Comparison of ENCODE assay signal across 8 mouse cellular contexts in genomic region chr11:48823536-48823972, GRCm38 (mm10). TPM values are rescaled to one million over a fixed set of nuclear protein-coding genes. Genes with fewer than 3 reads are reported as not detected.
DNase-seq lines count a peak whose midpoint lies in the region; ATAC-seq and TF ChIP-seq lines count a peak whose summit lies in the region.

No protein-coding gene starts in this region.

- DNase-seq in adrenal gland, adult (ENCODE audit: inconsistent age in 2 of 2, low spot score in 1 of 2), result peak; percentile 63 to 92
- DNase-seq in adrenal gland, postnatal 4 days (ENCODE audit: low spot score in 2 of 2), result no peak
- peak; percentile 78 for DNase-seq in brain, embryonic 14.5 days (ENCODE audit: low read depth)
- peak; percentile 76 for DNase-seq in forebrain, embryonic 10.5 days (ENCODE audit: extremely low spot score, low spot score)
- DNase-seq in midbrain, embryonic 11.5 days (ENCODE audit: low spot score, missing footprints), result peak; percentile 99
- DNase-seq in spleen, postnatal 10 days (ENCODE audit: low spot score in 2 of 2), result peak; percentile 69 to 79

- TF ChIP-seq CTCF in brain, embryonic 14.5 days (IDR thresholded peaks at IDR 0.05; ENCODE audit: borderline replicate concordance, extremely low read depth, insufficient read depth, insufficient read length), result no peak

- H3K36me3 ChIP-seq in forebrain, embryonic 10.5 days (replicated peaks), result no peaks in the 10 kb centered on the region
- no peaks in the 10 kb centered on the region for H3K36me3 ChIP-seq in hindbrain, embryonic 12.5 days
- H3K36me3 ChIP-seq in limb, embryonic 12.5 days, result no peaks in the 10 kb centered on the region
- H3K36me3 ChIP-seq in midbrain, embryonic 11.5 days (ENCODE audit: control insufficient read depth, insufficient read depth, low read length), result no peaks in the 10 kb centered on the region

- peaks cover 27% of the 10 kb centered on the region for H3K27me3 ChIP-seq in forebrain, embryonic 10.5 days (ENCODE audit: poor library complexity, severe bottlenecking)
- H3K27me3 ChIP-seq in hindbrain, embryonic 12.5 days, result peaks cover 26% of the 10 kb centered on the region
- peaks cover 19% of the 10 kb centered on the region for H3K27me3 ChIP-seq in limb, embryonic 12.5 days
- peaks cover 14% of the 10 kb centered on the region for H3K27me3 ChIP-seq in midbrain, embryonic 11.5 days (ENCODE audit: control insufficient read depth, insufficient read depth, low read length)

- H3K4me3 ChIP-seq in forebrain, embryonic 10.5 days, result peak overlapping the region; percentile 52
- H3K4me3 ChIP-seq in hindbrain, embryonic 12.5 days, result peak overlapping the region; percentile 32
- peak overlapping the region; percentile 43 for H3K4me3 ChIP-seq in limb, embryonic 12.5 days (replicated peaks)
- peak overlapping the region; percentile 38 for H3K4me3 ChIP-seq in midbrain, embryonic 11.5 days (ENCODE audit: low read depth, low read length)

- H3K9me3 ChIP-seq in forebrain, embryonic 10.5 days, result peaks cover 9% of the 10 kb centered on the region; the same call in 1 of the 2 replicates
- H3K9me3 ChIP-seq in hindbrain, embryonic 12.5 days (replicated peaks), result no peaks in the 10 kb centered on the region
- no peaks in the 10 kb centered on the region for H3K9me3 ChIP-seq in limb, embryonic 12.5 days
- H3K9me3 ChIP-seq in midbrain, embryonic 11.5 days (ENCODE audit: control insufficient read depth, low read length), result no peaks in the 10 kb centered on the region

- H3K4me1 ChIP-seq in forebrain, embryonic 10.5 days, result peaks cover 30% of the 10 kb centered on the region
- peaks cover 15% of the 10 kb centered on the region for H3K4me1 ChIP-seq in hindbrain, embryonic 12.5 days
- H3K4me1 ChIP-seq in limb, embryonic 12.5 days (replicated peaks), result peaks cover 8% of the 10 kb centered on the region; the same call in 1 of the 2 replicates
- peaks cover 2% of the 10 kb centered on the region; the same call in 1 of the 2 replicates for H3K4me1 ChIP-seq in midbrain, embryonic 11.5 days (ENCODE audit: control insufficient read depth, insufficient read depth, low read length)

- no peak for TF ChIP-seq POLR2A in brain, embryonic 14.5 days (IDR thresholded peaks at IDR 0.05; ENCODE audit: borderline replicate concordance, extremely low read depth, insufficient read depth, insufficient read length, poor library complexity, severe bottlenecking)

- under 1% methylated on average over 15 of the region's 15 CpGs for WGBS in forebrain, embryonic 10.5 days
- under 1% methylated on average over 15 of the region's 15 CpGs for WGBS in hindbrain, embryonic 12.5 days
- under 1% methylated on average over 15 of the region's 15 CpGs for WGBS in limb, embryonic 12.5 days
- WGBS in midbrain, embryonic 11.5 days, result 1% methylated on average over 15 of the region's 15 CpGs

- peak overlapping the region; percentile 49 for H3K4me2 ChIP-seq in hindbrain, embryonic 12.5 days (replicated peaks)
- H3K4me2 ChIP-seq in limb, embryonic 12.5 days, result peak overlapping the region; percentile 68
- peak overlapping the region; percentile 48 for H3K4me2 ChIP-seq in midbrain, embryonic 11.5 days

- no peak overlapping the region for H3K9ac ChIP-seq in hindbrain, embryonic 12.5 days
- peak overlapping the region; percentile 44; the same call in 1 of the 2 replicates for H3K9ac ChIP-seq in limb, embryonic 12.5 days (replicated peaks)
- no peak overlapping the region; the same call in 1 of the 2 replicates for H3K9ac ChIP-seq in midbrain, embryonic 11.5 days (ENCODE audit: low read length)

- H3K27ac ChIP-seq in forebrain, embryonic 10.5 days, result no peak overlapping the region
- H3K27ac ChIP-seq in hindbrain, embryonic 12.5 days, result no peak overlapping the region
- H3K27ac ChIP-seq in limb, embryonic 12.5 days, result no peak overlapping the region
- no peak overlapping the region for H3K27ac ChIP-seq in midbrain, embryonic 11.5 days (ENCODE audit: low read depth, low read length)

- no peak for ATAC-seq in hindbrain, embryonic 12.5 days (ENCODE audit: low FRiP score)
- no peak for ATAC-seq in limb, embryonic 12.5 days (ENCODE audit: insufficient number of reproducible peaks, insufficient read depth, low FRiP score, low TSS enrichment, low read depth)
- peak; percentile 35 for ATAC-seq in midbrain, embryonic 11.5 days (ENCODE audit: low FRiP score)

RNA-seq across cellular contexts. Expression of gene Trim7, which starts 2.4 kb away (rescaled TPM):
- total RNA-seq in adrenal gland, postnatal 4 days (2021), result 10 to 100 TPM in 1 of 2 experiments, 1 to 10 TPM in 1; 9.5 to 14.2 TPM
- polyA plus RNA-seq in brain, embryonic 14.5 days (2012; rRNA removed), result 2.6 and 2.8 TPM in 2 replicates
- polyA plus RNA-seq in forebrain, embryonic 10.5 days (2016; fragmentation: Nextera tagmentation; extraction: Ambion mirVana), result 0.07 and 0.31 TPM in 2 replicates
- 0.70 and 1.6 TPM in 2 replicates for polyA plus RNA-seq in hindbrain, embryonic 12.5 days (2016; fragmentation: Nextera tagmentation; extraction: Ambion mirVana)
- 0.34 and 1.3 TPM in 2 replicates for polyA plus RNA-seq in limb, embryonic 12.5 days (2016; fragmentation: Nextera tagmentation; extraction: Ambion mirVana)
- polyA plus RNA-seq in midbrain, embryonic 11.5 days (2014; fragmentation: Nextera tagmentation; extraction: Ambion mirVana), result 0.40 and 0.73 TPM in 2 replicates

RNA-seq across cellular contexts. Expression of gene Gm12184, which starts 2.9 kb away (rescaled TPM):
- 1 to 10 TPM; 5.3 to 5.4 TPM for total RNA-seq in adrenal gland, postnatal 4 days (2021)
- polyA plus RNA-seq in brain, embryonic 14.5 days (2012; rRNA removed), result 34.5 and 47.1 TPM in 2 replicates
- 2.3 and 4.3 TPM in 2 replicates for polyA plus RNA-seq in forebrain, embryonic 10.5 days (2016; fragmentation: Nextera tagmentation; extraction: Ambion mirVana)
- 7.2 and 10.0 TPM in 2 replicates for polyA plus RNA-seq in hindbrain, embryonic 12.5 days (2016; fragmentation: Nextera tagmentation; extraction: Ambion mirVana)
- 4.2 and 13.6 TPM in 2 replicates for polyA plus RNA-seq in limb, embryonic 12.5 days (2016; fragmentation: Nextera tagmentation; extraction: Ambion mirVana)
- polyA plus RNA-seq in midbrain, embryonic 11.5 days (2014; fragmentation: Nextera tagmentation; extraction: Ambion mirVana), result 7.4 and 11.5 TPM in 2 replicates

RNA-seq across cellular contexts. Expression of gene Trim41, which starts 6.4 kb away (rescaled TPM):
- 10 to 100 TPM; 62.4 to 69.7 TPM for total RNA-seq in adrenal gland, postnatal 4 days (2021)
- 39.3 and 44.2 TPM in 2 replicates for polyA plus RNA-seq in brain, embryonic 14.5 days (2012; rRNA removed)
- polyA plus RNA-seq in forebrain, embryonic 10.5 days (2016; fragmentation: Nextera tagmentation; extraction: Ambion mirVana), result 4.0 and 4.6 TPM in 2 replicates
- 6.4 and 7.1 TPM in 2 replicates for polyA plus RNA-seq in hindbrain, embryonic 12.5 days (2016; fragmentation: Nextera tagmentation; extraction: Ambion mirVana)
- polyA plus RNA-seq in limb, embryonic 12.5 days (2016; fragmentation: Nextera tagmentation; extraction: Ambion mirVana), result 6.0 and 7.3 TPM in 2 replicates
- 3.6 and 3.9 TPM in 2 replicates for polyA plus RNA-seq in midbrain, embryonic 11.5 days (2014; fragmentation: Nextera tagmentation; extraction: Ambion mirVana)

RNA-seq across cellular contexts. Expression of gene Rack1, which starts 23.4 kb away (rescaled TPM):
- total RNA-seq in adrenal gland, postnatal 4 days (2021), result 100 to 1,000 TPM; 940 to 975 TPM
- 1,339 and 1,725 TPM in 2 replicates for polyA plus RNA-seq in brain, embryonic 14.5 days (2012; rRNA removed)
- 850 and 861 TPM in 2 replicates for polyA plus RNA-seq in forebrain, embryonic 10.5 days (2016; fragmentation: Nextera tagmentation; extraction: Ambion mirVana)
- polyA plus RNA-seq in hindbrain, embryonic 12.5 days (2016; fragmentation: Nextera tagmentation; extraction: Ambion mirVana), result 442 and 512 TPM in 2 replicates
- polyA plus RNA-seq in limb, embryonic 12.5 days (2016; fragmentation: Nextera tagmentation; extraction: Ambion mirVana), result 646 and 685 TPM in 2 replicates
- 592 and 633 TPM in 2 replicates for polyA plus RNA-seq in midbrain, embryonic 11.5 days (2014; fragmentation: Nextera tagmentation; extraction: Ambion mirVana)

RNA-seq across cellular contexts. Expression of gene Irgm1, which starts 47.9 kb away (rescaled TPM):
- 10 to 100 TPM; 17.3 to 20.1 TPM for total RNA-seq in adrenal gland, postnatal 4 days (2021)
- polyA plus RNA-seq in brain, embryonic 14.5 days (2012; rRNA removed), result 1.2 and 1.9 TPM in 2 replicates
- polyA plus RNA-seq in forebrain, embryonic 10.5 days (2016; fragmentation: Nextera tagmentation; extraction: Ambion mirVana), result 1.2 and 1.6 TPM in 2 replicates
- polyA plus RNA-seq in hindbrain, embryonic 12.5 days (2016; fragmentation: Nextera tagmentation; extraction: Ambion mirVana), result 3.0 and 3.9 TPM in 2 replicates
- polyA plus RNA-seq in limb, embryonic 12.5 days (2016; fragmentation: Nextera tagmentation; extraction: Ambion mirVana), result 2.2 and 2.9 TPM in 2 replicates
- 2.2 and 2.3 TPM in 2 replicates for polyA plus RNA-seq in midbrain, embryonic 11.5 days (2014; fragmentation: Nextera tagmentation; extraction: Ambion mirVana)

Comparison
In these comparisons a context has a peak if more than half of its experiments do, and no peak if none do; other contexts are left out.
1. DNase-seq: peak in adrenal gland, adult (2 of 2), brain, embryonic 14.5 days (single experiment), forebrain, embryonic 10.5 days (single experiment), midbrain, embryonic 11.5 days (single experiment) and spleen, postnatal 10 days (2 of 2); none in adrenal gland, postnatal 4 days (0 of 2).
2. Peak in every context shown above with its lines, with median percentiles within 50 percentile points of each other: H3K4me3 ChIP-seq and H3K4me2 ChIP-seq.